Mouse (Mus musculus) lung, postnatal 36 days (tissue): ENCODE measurements at regions not wholly inside any gene's neighbourhood (a gene's known extent, or its start where the extent isn't known, plus 50 kb on each side); places are given as distances from the start of the nearest gene placed in this dataset.

Experiments used
- DNase-seq: peaks from one replicate; pipeline ENCODE4 v3.0.0; 2022; ENCODE audit warnings: mixed read lengths

DNA sequence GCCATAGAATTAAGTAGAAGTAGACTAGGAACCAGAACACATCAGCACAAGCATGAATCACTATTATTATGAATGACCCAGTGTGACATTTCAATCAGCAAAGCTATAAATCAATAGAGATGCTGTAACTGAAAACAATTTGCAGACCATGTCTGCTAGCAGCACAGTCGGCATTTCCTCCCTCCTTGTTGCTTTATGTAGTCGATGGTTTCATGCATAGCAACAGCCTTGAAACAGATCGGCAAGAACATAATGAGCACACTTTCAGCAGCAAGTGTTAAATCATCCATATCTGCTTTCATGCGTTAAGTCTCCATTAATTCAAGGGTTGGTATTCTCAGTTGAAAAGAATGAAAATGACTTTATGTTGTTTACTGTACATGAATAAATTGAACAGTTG, 3669.2 kb downstream of the 9330182O14Rik start:
- no peak for DNase-seq
